Mouse (Mus musculus) liver, embryonic 18 days (tissue): ENCODE measurements around the gene Eml3. TPM values are rescaled to one million over a fixed set of nuclear protein-coding genes. Genes with fewer than 3 reads are reported as not detected.

Source experiments
- polyA plus RNA-seq: library from polyadenylated mRNA; depleted of rRNA; stranded (reverse); fragments of >200 nt; gene quantifications from 2 replicates; pipeline ENCODE4 v1.2.3, GENCODE M21; 2012; rRNA removed

The Eml3 gene
- polyA plus RNA-seq: 9.6 and 11.4 TPM in 2 replicates

DNA sequence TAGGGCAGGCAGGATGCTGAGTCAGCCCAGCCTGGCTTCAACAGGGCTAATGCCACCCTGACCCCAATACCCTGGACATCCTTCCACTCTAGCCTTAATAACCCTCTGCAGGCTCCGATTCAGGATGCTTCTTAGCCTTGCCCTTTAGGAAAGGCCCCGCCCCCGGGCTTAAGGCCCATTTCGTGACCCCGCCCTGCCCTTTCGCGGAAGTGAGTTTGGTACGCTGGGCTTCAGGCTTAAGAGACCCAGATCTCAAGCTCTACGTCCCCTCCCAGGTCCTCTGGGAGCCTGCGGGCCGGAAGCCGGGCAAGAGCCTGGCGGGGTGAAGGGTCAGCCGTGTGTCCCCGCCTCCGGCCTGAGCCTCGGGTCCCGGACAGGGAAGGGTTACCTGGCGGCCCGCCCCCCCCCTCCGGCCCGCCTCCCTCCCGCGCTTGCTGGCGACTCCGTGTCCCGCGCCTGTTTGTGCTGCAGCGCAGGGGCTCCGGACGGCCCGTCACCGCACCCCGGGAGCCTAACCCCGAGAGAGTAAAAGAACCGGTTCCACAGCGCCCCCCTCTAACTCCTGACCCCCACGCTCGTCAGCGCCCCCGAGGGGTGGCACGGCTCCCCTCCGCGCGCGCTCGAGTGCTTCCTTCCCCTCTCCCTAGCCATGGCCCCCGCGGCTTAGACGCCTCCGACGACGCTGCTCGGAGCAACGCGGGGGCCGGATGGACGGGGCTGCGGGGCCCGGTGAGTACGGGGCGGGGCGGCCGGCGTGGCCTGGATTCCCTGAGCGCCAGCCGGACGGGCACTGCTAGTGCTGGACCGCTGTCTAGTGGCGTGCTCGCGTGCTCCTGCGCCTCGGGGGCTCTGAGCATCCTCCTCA lies at the start of gene Eml3, which contains the start of gene Rom1:
TSS of gene Eml3 (plus strand) at position 329 of the 865 bp plus-strand sequence.
TSS of gene Rom1 (minus strand) at position 133 of the 865 bp plus-strand sequence.

GRCm38 (mm10) chr19:8880311-8881033 lies 48.9 kb upstream of the Eml3 start, which contains the start of gene Uqcc3:
Uqcc3 (minus strand) TSS chr19:8880923.

DNA sequence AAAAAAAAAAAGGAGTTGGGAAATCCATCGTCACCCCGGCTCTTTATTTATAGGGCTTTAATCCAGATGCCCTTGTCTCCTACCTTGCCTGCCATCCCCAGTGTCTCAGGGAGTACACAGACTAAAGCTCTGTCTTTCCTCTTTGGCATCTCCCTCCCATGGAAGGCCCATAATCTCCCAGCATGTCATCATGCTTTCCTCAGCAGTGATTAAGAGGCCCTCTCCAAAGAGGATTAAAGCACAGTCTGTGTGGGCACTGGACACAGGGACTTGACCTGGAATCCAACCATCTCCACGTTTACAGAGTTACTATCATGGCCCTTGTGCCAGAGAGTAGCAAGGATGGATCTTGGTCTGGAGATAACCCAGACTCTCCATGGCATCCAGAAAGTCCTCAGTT lies 45.7 kb upstream of the Eml3 start, which contains the start of the genes Lbhd1 and Gm49403:
TSS of gene Lbhd1 (plus strand) at position 117 of the 400 bp plus-strand sequence.
TSS of gene Gm49403 (plus strand) at position 315 of the 400 bp plus-strand sequence.

GRCm38 (mm10) chr19:8888511-8889385 lies 40.6 kb upstream of the Eml3 start, which contains the start of the genes 1810009A15Rik and Gm49416:
1810009A15Rik (plus strand) TSS chr19:8888853.
Gm49416 (plus strand) TSS chr19:8888926.

DNA sequence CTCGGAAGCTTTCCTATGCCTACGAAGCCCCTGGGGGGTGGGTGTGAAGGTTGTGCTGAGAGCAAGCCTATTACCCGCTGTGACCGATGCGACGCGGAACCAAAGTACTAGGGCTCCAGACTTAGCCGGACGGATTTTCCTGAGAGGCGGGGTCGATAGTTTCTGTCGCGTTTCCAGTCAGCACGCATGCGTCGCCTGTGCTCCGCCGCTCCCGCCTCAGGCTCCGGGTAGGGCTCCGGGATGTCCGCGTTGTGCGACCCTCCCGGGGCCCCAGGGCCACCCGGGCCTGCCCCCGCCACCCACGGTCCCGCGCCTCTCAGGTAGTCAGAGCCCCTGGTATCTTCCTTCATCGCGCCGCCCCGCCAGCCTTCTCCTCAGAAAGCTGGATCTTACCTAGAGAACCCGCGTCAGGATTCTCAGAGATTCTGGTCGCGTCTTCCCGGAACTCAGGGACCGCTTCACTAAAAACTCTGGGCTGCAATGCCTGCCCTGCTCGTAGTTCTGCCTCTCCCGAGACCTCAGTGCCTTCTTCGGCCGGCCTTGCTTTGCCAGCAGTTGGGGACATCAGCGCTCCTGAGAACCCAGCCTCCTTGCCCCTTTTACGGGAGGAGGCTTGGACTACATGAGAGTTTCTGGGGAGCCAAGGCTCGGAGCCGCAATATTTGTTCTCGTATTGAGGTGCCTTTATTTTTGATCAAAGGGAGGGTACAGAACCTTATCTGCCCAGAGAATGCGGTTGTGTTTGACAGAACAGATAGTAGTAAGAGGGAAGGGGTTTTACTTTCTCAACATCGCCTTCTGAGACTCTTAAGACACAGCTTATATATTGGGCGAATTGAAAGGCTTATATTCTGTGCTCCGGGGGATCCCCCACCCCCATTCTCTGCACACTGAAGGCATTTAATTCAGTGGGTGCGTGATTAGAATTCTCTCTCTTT lies 36.3 kb upstream of the Eml3 start, which contains the start of gene Ints5:
TSS of gene Ints5 (plus strand) at position 177 of the 938 bp plus-strand sequence.

GRCm38 (mm10) chr19:8897865-8898495 lies 31.4 kb upstream of the Eml3 start, which contains the start of gene Ganab:
Ganab (plus strand) TSS chr19:8898071.

GRCm38 (mm10) chr19:8920073-8920736 lies 9.1 kb upstream of the Eml3 start, which contains the start of gene B3gat3:
B3gat3 (plus strand) TSS chr19:8920374.

DNA sequence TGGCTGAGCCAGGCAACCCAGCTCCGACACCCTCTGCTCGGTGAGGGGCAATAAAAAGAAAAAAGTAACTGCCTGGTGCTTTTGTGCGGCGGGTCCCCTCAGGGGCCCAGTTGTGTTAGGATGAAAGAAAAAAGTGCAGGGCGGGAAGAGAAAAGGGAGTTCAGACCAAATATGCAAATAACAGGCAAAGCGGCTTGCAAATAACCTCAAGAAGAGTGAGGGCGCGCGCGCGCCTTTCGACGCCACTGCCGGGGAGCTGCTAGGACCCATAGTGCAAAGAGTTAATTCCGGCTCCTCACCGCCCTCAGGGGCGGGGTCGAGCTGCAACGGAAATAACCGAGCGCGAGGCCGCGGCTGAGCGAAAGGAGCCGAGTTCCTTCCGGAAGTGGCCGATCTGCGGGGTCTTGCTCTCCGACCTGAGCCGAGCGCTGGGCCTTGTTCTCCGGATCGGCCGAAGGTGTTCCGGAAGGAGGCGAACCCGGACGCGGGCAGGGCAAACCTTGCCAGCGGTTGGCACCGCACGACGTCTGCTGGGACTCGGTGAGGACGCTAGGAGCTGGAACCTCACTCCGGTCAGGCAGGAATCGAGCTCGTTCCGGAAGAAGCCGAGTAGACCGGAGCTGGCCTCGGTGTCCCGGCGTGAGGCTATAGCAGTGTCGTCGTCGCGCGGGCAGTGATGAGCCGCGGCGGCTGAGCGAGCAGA lies 12.3 kb downstream of the Eml3 start, which contains the start of gene Mta2:
TSS of gene Mta2 (plus strand) at position 361 of the 703 bp plus-strand sequence.

DNA sequence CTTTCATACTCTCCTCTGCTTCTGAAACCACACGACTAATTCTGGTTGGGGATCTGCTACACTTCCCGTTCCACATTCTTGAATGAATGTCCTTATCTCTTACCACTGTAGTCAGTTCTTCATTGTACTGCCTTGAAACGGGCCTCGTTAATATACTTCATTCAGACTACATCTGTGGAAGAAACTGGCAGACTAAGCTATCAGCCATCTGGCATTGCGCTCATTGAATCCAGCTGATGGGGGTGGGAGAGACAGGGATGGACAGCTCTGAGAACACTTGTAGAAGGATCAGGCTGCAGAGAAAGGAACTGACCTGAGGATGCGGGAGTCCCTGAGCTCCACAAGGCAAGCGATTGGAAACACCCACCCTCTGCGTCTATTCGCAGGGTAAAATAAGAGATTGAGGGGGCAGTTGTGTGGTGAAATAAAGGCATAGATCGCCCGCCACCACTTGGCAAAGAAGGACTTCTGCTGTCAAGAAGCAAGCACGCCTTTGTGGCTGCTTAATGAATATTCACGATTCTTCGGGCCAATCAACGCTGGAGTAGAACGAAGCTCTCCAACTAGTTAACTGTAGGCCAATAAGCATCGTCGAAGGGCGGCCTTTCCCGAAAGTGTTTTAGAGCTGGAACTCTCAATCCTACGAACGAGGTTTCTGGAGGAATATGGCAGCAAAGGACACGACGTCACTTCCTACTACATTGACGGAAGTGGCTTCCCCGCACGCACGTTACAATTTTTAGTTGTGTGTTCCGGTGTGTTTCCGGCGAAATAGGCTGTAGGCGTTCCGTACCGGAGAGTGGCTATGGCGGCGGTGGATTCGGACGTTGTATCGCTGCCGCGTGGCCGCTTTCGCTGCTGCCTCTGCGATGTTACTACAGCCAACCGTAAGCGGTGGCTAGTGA lies 24.0 kb downstream of the Eml3 start, which contains the start of gene Tut1:
TSS of gene Tut1 (plus strand) at position 713 of the 905 bp plus-strand sequence.

DNA sequence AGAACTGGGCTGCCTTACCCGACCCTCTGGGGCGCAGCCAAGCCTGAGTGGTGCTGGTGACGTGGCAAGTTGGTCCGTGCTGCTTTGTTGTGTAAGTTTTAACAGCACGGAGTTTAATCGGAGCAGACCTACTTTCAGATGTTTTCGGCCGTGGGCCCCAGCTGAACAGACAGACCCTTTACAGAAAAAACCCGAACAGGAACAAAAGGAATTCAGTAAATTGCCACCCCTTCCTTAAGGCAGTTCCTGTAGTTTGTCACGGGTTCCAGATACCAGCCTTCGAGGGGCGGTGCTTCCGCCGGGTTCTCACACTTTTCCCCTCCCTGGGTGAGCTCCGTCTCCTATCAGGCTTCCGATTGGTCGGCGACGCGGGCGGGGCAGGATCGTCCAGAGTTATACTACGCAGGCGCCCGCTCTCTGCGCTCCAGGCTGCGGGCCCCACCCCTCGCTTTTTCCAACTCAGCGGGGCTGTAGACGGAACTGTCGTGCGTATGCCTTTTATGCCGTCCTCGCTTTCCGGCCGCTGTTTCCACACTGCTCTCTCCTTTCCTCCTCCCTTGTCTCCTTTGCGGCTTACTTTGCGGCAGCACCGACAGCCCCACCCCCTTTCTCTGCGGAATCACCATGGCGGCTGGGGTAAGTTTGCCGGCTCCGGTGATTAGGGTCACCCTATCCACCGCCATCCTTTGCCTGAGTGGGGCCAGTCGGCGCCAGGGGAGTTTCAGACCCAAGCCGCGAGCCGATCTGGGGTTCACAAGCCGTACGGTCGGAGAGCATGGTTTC lies 37.4 kb downstream of the Eml3 start, which contains the start of gene Eef1g:
TSS of gene Eef1g (plus strand) at position 452 of the 783 bp plus-strand sequence.

GRCm38 (mm10) chr19:8989066-8989566 lies 59.8 kb downstream of the Eml3 start, which contains the start of gene Ahnak:
Ahnak (plus strand) TSS chr19:8989284.

Other genes starting within 250 kb of the Eml3 start
- 69.0 and 73.7 TPM in 2 replicates for gene Slc3a2, start 206.2 kb upstream of the Eml3 start, polyA plus RNA-seq
- 23.6 and 26.8 TPM in 2 replicates for gene Wdr74, start 193.7 kb upstream of the Eml3 start, polyA plus RNA-seq
- 0.14 and 0.22 TPM in 2 replicates for gene 1700092M07Rik, start 188.8 kb upstream of the Eml3 start, polyA plus RNA-seq
- gene Stx5a, start 188.1 kb upstream of the Eml3 start, polyA plus RNA-seq: 42.5 and 43.8 TPM in 2 replicates
- gene Nxf1, start 172.5 kb upstream of the Eml3 start, polyA plus RNA-seq: 66.5 and 71.8 TPM in 2 replicates
- gene Tmem223, start 158.6 kb upstream of the Eml3 start, polyA plus RNA-seq: 50.0 and 53.2 TPM in 2 replicates
- 55.2 and 62.8 TPM in 2 replicates for gene Tmem179b, start 155.1 kb upstream of the Eml3 start, polyA plus RNA-seq
- gene Taf6l, start 143.1 kb upstream of the Eml3 start, polyA plus RNA-seq: 6.0 and 6.1 TPM in 2 replicates
- 50.2 and 51.9 TPM in 2 replicates for gene Polr2g, start 131.0 kb upstream of the Eml3 start, polyA plus RNA-seq
- gene Zbtb3, start 127.0 kb upstream of the Eml3 start, polyA plus RNA-seq: 0.63 and 0.78 TPM in 2 replicates
- 12.9 and 13.3 TPM in 2 replicates for gene Ttc9c, start 110.2 kb upstream of the Eml3 start, polyA plus RNA-seq
- 26.5 and 29.8 TPM in 2 replicates for gene Hnrnpul2, start 109.5 kb upstream of the Eml3 start, polyA plus RNA-seq
- 0.14 and 0.93 TPM in 2 replicates for gene AC129217.1, start 99.8 kb upstream of the Eml3 start, polyA plus RNA-seq
- gene Bscl2, start 92.1 kb upstream of the Eml3 start, polyA plus RNA-seq: 18.0 and 18.1 TPM in 2 replicates
- gene Gng3, start 90.4 kb upstream of the Eml3 start, polyA plus RNA-seq: 0.04 and 0.06 TPM in 2 replicates
- gene Lrrn4cl, start 78.8 kb upstream of the Eml3 start, polyA plus RNA-seq: 0.22 and 0.23 TPM in 2 replicates
- 63.3 and 71.1 TPM in 2 replicates for gene Ubxn1, start 58.1 kb upstream of the Eml3 start, polyA plus RNA-seq
- gene Uqcc3, start 48.6 kb upstream of the Eml3 start, polyA plus RNA-seq: 27.3 and 30.3 TPM in 2 replicates
- 2.1 and 2.2 TPM in 2 replicates for gene Lbhd1, start 45.8 kb upstream of the Eml3 start, polyA plus RNA-seq
- not detected in 2 replicates for gene Gm49403, start 45.6 kb upstream of the Eml3 start, polyA plus RNA-seq
- 30.7 and 31.4 TPM in 2 replicates for gene 1810009A15Rik, start 40.7 kb upstream of the Eml3 start, polyA plus RNA-seq
- not detected in 2 replicates for gene Gm49416, start 40.6 kb upstream of the Eml3 start, polyA plus RNA-seq
- 8.9 and 9.1 TPM in 2 replicates for gene Ints5, start 36.5 kb upstream of the Eml3 start, polyA plus RNA-seq
- gene Ganab, start 31.5 kb upstream of the Eml3 start, polyA plus RNA-seq: 72.8 and 81.9 TPM in 2 replicates
- 32.9 and 35.2 TPM in 2 replicates for gene B3gat3, start 9.2 kb upstream of the Eml3 start, polyA plus RNA-seq
- 1.9 and 2.0 TPM in 2 replicates for gene Rom1, start 196 bp upstream of the Eml3 start, polyA plus RNA-seq
- 17.0 and 17.4 TPM in 2 replicates for gene Mta2, start 12.3 kb downstream of the Eml3 start, polyA plus RNA-seq
- 8.7 and 9.0 TPM in 2 replicates for gene Tut1, start 24.3 kb downstream of the Eml3 start, polyA plus RNA-seq
- gene Eef1g, start 37.5 kb downstream of the Eml3 start, polyA plus RNA-seq: 149 and 173 TPM in 2 replicates
- 2.0 TPM in 2 replicates for gene Ahnak, start 59.7 kb downstream of the Eml3 start, polyA plus RNA-seq
- gene Scgb1a1, start 158.4 kb downstream of the Eml3 start, polyA plus RNA-seq: not detected in 2 replicates
- 1.9 TPM in 2 replicates for gene Asrgl1, start 206.1 kb downstream of the Eml3 start, polyA plus RNA-seq